Mouse (Mus musculus): ENCODE results near the gene Klhl11.

DNA sequence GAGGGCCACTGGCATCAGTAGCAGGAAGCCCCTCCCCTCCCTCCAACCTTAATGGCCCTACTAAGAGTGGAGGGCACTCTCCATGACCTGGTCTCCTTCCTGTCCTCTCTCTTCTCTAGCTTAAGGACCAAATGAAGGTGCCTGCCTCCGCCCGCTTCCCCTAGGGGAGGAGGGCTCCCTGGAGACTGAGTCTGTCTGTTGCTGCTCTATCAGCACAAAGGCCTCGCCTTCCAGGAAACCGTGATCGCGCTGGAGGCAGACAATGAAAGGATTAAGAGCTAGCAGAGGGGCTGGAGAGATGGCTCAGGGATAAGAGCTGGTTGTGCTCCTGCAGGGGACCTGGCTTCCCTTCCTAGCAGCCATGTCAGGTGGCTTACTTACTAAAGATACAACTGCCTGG, 28.8 kb upstream of the Klhl11 start:
- TF ChIP-seq POLR2A (IDR thresholded peaks at IDR 0.05; ENCODE audit: insufficient read depth, low read depth, low read length) (no peak), CTCF (IDR thresholded peaks at IDR 0.05; ENCODE audit: insufficient read depth, low read depth, low read length) (no peak)
